Mouse (Mus musculus): ENCODE data around the gene 4833439L19Rik.

GRCm38 (mm10) chr13:54548036-54548435 lies 17.2 kb downstream of the 4833439L19Rik start:
- no peak for TF ChIP-seq CTCF (conservative IDR thresholded peaks at IDR 0.05; ENCODE audit: insufficient read depth, insufficient read length, low read depth, low read length)
- no peak for TF ChIP-seq POLR2A (IDR thresholded peaks at IDR 0.05; ENCODE audit: low read depth, low read length)
